Mouse (Mus musculus): ENCODE results near the gene Hist1h4h. TPM values are rescaled to one million over a fixed set of nuclear protein-coding genes. Genes with fewer than 3 reads are reported as not detected.
"Not testable (repeated sequence)": the region's sequence is repeated elsewhere in the genome, so short reads cannot be mapped to it uniquely, and the experiment has no call there.

Gene Hist1h4h
- polyA plus RNA-seq, 1 experiment from 2014 or later, result 2.9 TPM

DNA sequence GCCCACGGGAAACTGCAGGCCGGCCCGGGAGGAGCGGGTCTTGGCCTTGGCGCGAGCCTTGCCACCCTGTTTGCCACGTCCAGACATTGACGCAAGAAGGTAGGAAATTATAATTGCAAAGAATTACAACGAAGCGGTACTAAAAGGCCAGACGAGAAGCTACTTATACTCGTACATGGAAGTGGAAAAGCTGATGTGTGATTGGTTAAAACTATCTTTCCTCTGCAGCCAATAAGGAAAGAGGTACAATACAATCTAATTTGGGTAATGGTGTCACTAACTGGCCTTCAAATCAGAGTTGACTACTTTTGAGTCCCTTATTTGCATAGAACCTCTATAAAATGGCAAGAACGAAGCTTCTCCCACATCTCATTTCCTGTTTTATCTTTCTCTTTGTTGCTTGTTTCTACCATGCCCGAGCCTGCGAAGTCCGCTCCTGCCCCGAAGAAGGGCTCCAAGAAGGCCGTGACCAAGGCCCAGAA lies 40.2 kb downstream of the Hist1h4h start, which contains the start of the genes Hist1h2ae and Hist1h2bg:
Gene Hist1h2ae (minus strand): TSS at position 199 of the 482 bp plus-strand sequence.
Gene Hist1h2bg (plus strand): TSS at position 375 of the 482 bp plus-strand sequence.
- Histone ChIP-seq H3K4me2 (ENCODE audit: low read length) (peak within 1 kb of the TSS; percentile 53), H3K27ac (ENCODE audit: low read length) (peak within 1 kb of the TSS; percentile 96), H3K4me1 (replicated peaks; ENCODE audit: control insufficient read depth, insufficient read depth, low read length) (peaks cover 15% of the 10 kb centered on the region), H3K9ac (replicated peaks; ENCODE audit: low read depth, low read length) (peak within 1 kb of the TSS; percentile 68), H3K9me3 (ENCODE audit: control insufficient read depth, low read length) (no peaks in the 10 kb centered on the region), H3K4me3 (replicated peaks; ENCODE audit: low read length) (peak within 1 kb of the TSS; percentile 44), H3K27me3 (replicated peaks; ENCODE audit: control insufficient read depth, insufficient read depth, low read length) (no peaks in the 10 kb centered on the region), H3K36me3 (ENCODE audit: control insufficient read depth, insufficient read depth) (no peaks in the 10 kb centered on the region)
- peak; percentile 91 for ATAC-seq
- under 1% methylated on average over 18 of the region's 18 CpGs for WGBS

GRCm38 (mm10) chr13:23571504-23572217 lies 40.8 kb downstream of the Hist1h4h start:
- not testable (repeated sequence) for H3K27me3 ChIP-seq (replicated peaks; ENCODE audit: control insufficient read depth, insufficient read depth, low read length); H3K36me3 ChIP-seq (ENCODE audit: control insufficient read depth, insufficient read depth); H3K9me3 ChIP-seq (ENCODE audit: control insufficient read depth, low read length); ATAC-seq
- peak overlapping the region; percentile 96 for H3K27ac ChIP-seq (ENCODE audit: low read length)
- H3K4me3 ChIP-seq (replicated peaks; ENCODE audit: low read length), result peak overlapping the region; percentile 44
- WGBS, result under 1% methylated on average over 10 of the region's 34 CpGs
- H3K9ac ChIP-seq (replicated peaks; ENCODE audit: low read depth, low read length), result peak overlapping the region; percentile 68
- H3K4me1 ChIP-seq (replicated peaks; ENCODE audit: control insufficient read depth, insufficient read depth, low read length), result peaks cover 20% of the 10 kb centered on the region
- peak overlapping the region; percentile 53 for H3K4me2 ChIP-seq (ENCODE audit: low read length)

GRCm38 (mm10) chr13:23572218-23573033 lies 41.6 kb downstream of the Hist1h4h start:
- Histone ChIP-seq H3K9me3 (ENCODE audit: control insufficient read depth, low read length) (no peaks in the 10 kb centered on the region), H3K4me3 (replicated peaks; ENCODE audit: low read length) (peak overlapping the region; percentile 44), H3K27ac (ENCODE audit: low read length) (peak overlapping the region; percentile 96), H3K36me3 (ENCODE audit: control insufficient read depth, insufficient read depth) (no peaks in the 10 kb centered on the region), H3K9ac (replicated peaks; ENCODE audit: low read depth, low read length) (peak overlapping the region; percentile 68), H3K4me2 (ENCODE audit: low read length) (peak overlapping the region; percentile 53), H3K27me3 (replicated peaks; ENCODE audit: control insufficient read depth, insufficient read depth, low read length) (no peaks in the 10 kb centered on the region), H3K4me1 (replicated peaks; ENCODE audit: control insufficient read depth, insufficient read depth, low read length) (peaks cover 27% of the 10 kb centered on the region)
- no peak for ATAC-seq
- 29% methylated on average over 2 of the region's 2 CpGs for WGBS

- ATAC-seq; H3K9me3 ChIP-seq (ENCODE audit: control insufficient read depth, low read length); H3K27me3 ChIP-seq (replicated peaks; ENCODE audit: control insufficient read depth, insufficient read depth, low read length); H3K36me3 ChIP-seq (ENCODE audit: control insufficient read depth, insufficient read depth): not testable (repeated sequence)
- Histone ChIP-seq H3K27ac (ENCODE audit: low read length) (peak overlapping the region; percentile 85), H3K9ac (replicated peaks; ENCODE audit: low read depth, low read length) (peak overlapping the region; percentile 42), H3K4me3 (replicated peaks; ENCODE audit: low read length) (peak overlapping the region; percentile 41), H3K4me1 (replicated peaks; ENCODE audit: control insufficient read depth, insufficient read depth, low read length) (peaks cover 27% of the 10 kb centered on the region), H3K4me2 (ENCODE audit: low read length) (peak overlapping the region; percentile 53)
- 5% methylated on average over 18 of the region's 20 CpGs for whole genome bisulfite sequencing
Measured at GRCm38 (mm10) chr13:23573034-23573897, 42.4 kb downstream of the Hist1h4h start.

- not testable (repeated sequence) for H3K36me3 ChIP-seq (ENCODE audit: control insufficient read depth, insufficient read depth); H3K9me3 ChIP-seq (ENCODE audit: control insufficient read depth, low read length); H3K27me3 ChIP-seq (replicated peaks; ENCODE audit: control insufficient read depth, insufficient read depth, low read length)
- WGBS, result under 1% methylated on average over 21 of the region's 42 CpGs
- peak within 1 kb of the TSS; percentile 41 for H3K4me3 ChIP-seq (replicated peaks; ENCODE audit: low read length)
- ATAC-seq, result peak; percentile 90
- peak within 1 kb of the TSS; percentile 86 for H3K27ac ChIP-seq (ENCODE audit: low read length)
- H3K9ac ChIP-seq (replicated peaks; ENCODE audit: low read depth, low read length), result peak within 1 kb of the TSS; percentile 42
- H3K4me1 ChIP-seq (replicated peaks; ENCODE audit: control insufficient read depth, insufficient read depth, low read length), result peaks cover 27% of the 10 kb centered on the region
- peak within 1 kb of the TSS; percentile 75 for H3K4me2 ChIP-seq (ENCODE audit: low read length)
Measured at GRCm38 (mm10) chr13:23573898-23574524, 43.2 kb downstream of the Hist1h4h start, which contains the start of the genes Hist1h2bf and Hist1h2ad. TSS of gene Hist1h2bf (minus strand) at chr13:23574196. TSS of gene Hist1h2ad (plus strand) at chr13:23574381.

DNA sequence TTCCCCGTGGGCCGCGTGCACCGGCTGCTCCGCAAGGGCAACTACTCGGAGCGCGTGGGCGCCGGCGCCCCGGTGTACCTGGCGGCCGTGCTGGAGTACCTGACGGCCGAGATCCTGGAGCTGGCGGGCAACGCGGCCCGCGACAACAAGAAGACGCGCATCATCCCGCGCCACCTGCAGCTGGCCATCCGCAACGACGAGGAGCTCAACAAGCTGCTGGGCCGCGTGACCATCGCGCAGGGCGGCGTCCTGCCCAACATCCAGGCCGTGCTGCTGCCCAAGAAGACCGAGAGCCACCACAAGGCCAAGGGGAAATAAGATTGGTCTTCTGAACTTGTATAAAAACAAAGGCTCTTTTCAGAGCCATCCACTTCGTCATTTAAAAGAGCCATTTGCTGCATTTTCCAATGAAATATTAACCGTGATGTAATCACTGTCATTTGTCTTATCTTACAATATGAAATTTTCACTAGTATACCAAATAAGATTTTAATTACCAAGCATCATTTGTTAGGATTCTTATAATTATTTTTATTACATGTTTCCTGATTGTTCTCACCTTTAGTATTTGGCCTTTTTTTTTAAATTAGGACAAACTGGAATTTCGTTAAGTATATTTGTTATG lies 43.8 kb downstream of the Hist1h4h start:
- Histone ChIP-seq H3K27ac (ENCODE audit: low read length) (peak overlapping the region; percentile 86), H3K4me1 (replicated peaks; ENCODE audit: control insufficient read depth, insufficient read depth, low read length) (peaks cover 27% of the 10 kb centered on the region), H3K4me2 (ENCODE audit: low read length) (peak overlapping the region; percentile 57), H3K4me3 (replicated peaks; ENCODE audit: low read length) (peak overlapping the region; percentile 41)
- WGBS, result 2% methylated on average over 6 of the region's 39 CpGs
- H3K9me3 ChIP-seq (ENCODE audit: control insufficient read depth, low read length); ATAC-seq; H3K36me3 ChIP-seq (ENCODE audit: control insufficient read depth, insufficient read depth); H3K9ac ChIP-seq (replicated peaks; ENCODE audit: low read depth, low read length); H3K27me3 ChIP-seq (replicated peaks; ENCODE audit: control insufficient read depth, insufficient read depth, low read length): not testable (repeated sequence)

DNA sequence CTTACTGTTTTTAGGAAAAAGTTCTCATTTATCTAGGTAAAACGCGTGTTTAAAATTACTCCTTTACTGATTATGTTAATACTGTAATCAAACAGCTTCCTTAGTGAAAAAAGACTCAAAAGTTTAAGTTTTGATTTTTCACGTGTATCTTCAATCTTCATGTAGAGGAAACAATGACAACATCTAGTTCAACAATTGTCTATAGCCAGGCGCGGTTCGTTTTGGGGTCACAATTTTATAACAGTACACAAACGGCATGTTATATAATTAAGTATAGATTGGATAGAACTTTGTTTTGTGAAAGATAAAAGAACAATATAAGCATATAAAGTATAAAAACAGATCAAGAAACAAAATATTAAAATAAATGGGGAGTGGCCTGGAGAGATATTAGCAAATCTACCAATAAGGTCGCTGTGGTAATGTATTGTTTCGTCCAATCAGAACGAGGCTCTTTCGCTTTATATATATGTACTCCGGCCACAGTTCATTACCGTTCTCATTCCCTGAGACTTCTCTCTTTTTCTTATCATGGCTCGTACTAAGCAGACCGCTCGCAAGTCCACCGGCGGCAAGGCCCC lies 44.5 kb downstream of the Hist1h4h start, which contains the start of gene Hist1h3d:
Gene Hist1h3d (plus strand): TSS at position 493 of the 581 bp plus-strand sequence.
- Histone ChIP-seq H3K4me1 (replicated peaks; ENCODE audit: control insufficient read depth, insufficient read depth, low read length) (peaks cover 24% of the 10 kb centered on the region), H3K9me3 (ENCODE audit: control insufficient read depth, low read length) (no peaks in the 10 kb centered on the region), H3K27me3 (replicated peaks; ENCODE audit: control insufficient read depth, insufficient read depth, low read length) (no peaks in the 10 kb centered on the region), H3K4me2 (ENCODE audit: low read length) (peak within 1 kb of the TSS; percentile 75), H3K36me3 (ENCODE audit: control insufficient read depth, insufficient read depth) (no peaks in the 10 kb centered on the region), H3K4me3 (replicated peaks; ENCODE audit: low read length) (peak within 1 kb of the TSS; percentile 49), H3K9ac (replicated peaks; ENCODE audit: low read depth, low read length) (peak within 1 kb of the TSS; percentile 64), H3K27ac (ENCODE audit: low read length) (peak within 1 kb of the TSS; percentile 86)
- ATAC-seq, result peak; percentile 45
- under 1% methylated on average over 14 of the region's 18 CpGs for WGBS

GRCm38 (mm10) chr13:23575864-23576313 lies 45.0 kb downstream of the Hist1h4h start:
- H3K36me3 ChIP-seq (ENCODE audit: control insufficient read depth, insufficient read depth); ATAC-seq; H3K9me3 ChIP-seq (ENCODE audit: control insufficient read depth, low read length); H3K27me3 ChIP-seq (replicated peaks; ENCODE audit: control insufficient read depth, insufficient read depth, low read length): not testable (repeated sequence)
- Histone ChIP-seq H3K27ac (ENCODE audit: low read length) (peak overlapping the region; percentile 78), H3K4me1 (replicated peaks; ENCODE audit: control insufficient read depth, insufficient read depth, low read length) (peaks cover 24% of the 10 kb centered on the region), H3K9ac (replicated peaks; ENCODE audit: low read depth, low read length) (peak overlapping the region; percentile 64), H3K4me2 (ENCODE audit: low read length) (peak overlapping the region; percentile 75), H3K4me3 (replicated peaks; ENCODE audit: low read length) (peak overlapping the region; percentile 49)
- WGBS, result 0% methylated on average over 10 of the region's 40 CpGs

All from forebrain, embryonic 16.5 days (tissue).